Mouse (Mus musculus) erythroblast, embryonic 14.5 days (primary cell): ENCODE results near the gene Tenm2.

Experiments
- GATA1 ChIP-seq: IDR thresholded peaks from 2 replicates; pipeline ENCODE4 v1.6.1; 2012; ENCODE audit warnings: low read length, inconsistent platforms, mixed read lengths
- TAL1 ChIP-seq: IDR thresholded peaks from 3 replicates; pipeline ENCODE4 v1.6.1; 2012; ENCODE audit warnings: low read length, inconsistent platforms, mixed read lengths

GRCm38 (mm10) chr11:36039825-36040224 lies 1195.9 kb downstream of the Tenm2 start:
- TF ChIP-seq TAL1, result no peak
- TF ChIP-seq GATA1, result no peak
